Mouse (Mus musculus) CH12.LX (cell line): Measurements from ENCODE around the gene Pcdh15. TPM values are rescaled to one million over a fixed set of nuclear protein-coding genes. Genes with fewer than 3 reads are reported as not detected.

ENCODE experiments used
- DNase-seq: peaks from one replicate; pipeline ENCODE4 v3.0.0-alpha.2; 2013; ENCODE audit errors: extremely low read depth
- H3K27ac ChIP-seq: 2 replicates; pipeline ENCODE4 v1.5.1; 2012; ENCODE audit warnings: low read depth, mild to moderate bottlenecking, control low read depth, moderate library complexity; ENCODE audit not compliant: insufficient read depth
- H3K27me3 ChIP-seq: replicated peaks from 2 replicates; pipeline ENCODE3; 2012; ENCODE audit warnings: inconsistent platforms
- H3K36me3 ChIP-seq, 2 experiments: replicated peaks in 1 of 2; 2 replicates each; pipeline versions ENCODE3 to v1.6.1; 2012; ENCODE audit warnings: inconsistent platforms in 1 of 2, low read length in 1 of 2, mild to moderate bottlenecking in 1 of 2, mixed read lengths in 1 of 2, moderate library complexity in 1 of 2; ENCODE audit not compliant: control insufficient read depth in 1 of 2, insufficient read depth in 1 of 2
- H3K4me1 ChIP-seq, 2 experiments: 2 replicates each; pipeline ENCODE4 v1.6.1; 2012; ENCODE audit warnings: inconsistent platforms in 1 of 2, moderate library complexity in 1 of 2; ENCODE audit not compliant: insufficient read depth in 2 of 2, control insufficient read depth in 1 of 2
- H3K4me2 ChIP-seq: 2 replicates; pipeline ENCODE4 v1.6.1; 2012; ENCODE audit warnings: low read depth, mild to moderate bottlenecking, control low read depth; ENCODE audit not compliant: poor library complexity, insufficient read depth, severe bottlenecking
- H3K4me3 ChIP-seq, 3 experiments: fragments of 150-350 bp in 1 of 3; sonication (generic) in 1 of 3; replicated peaks in 1 of 3; 2 replicates each; pipeline versions ENCODE3 to v1.5.1; 2011 to 2012; ENCODE audit warnings: low read depth in 2 of 3, low read length in 2 of 3, mild to moderate bottlenecking in 2 of 3, moderate library complexity in 2 of 3, control low read depth in 1 of 3, improper control_type of control experiment in 1 of 3, inconsistent platforms in 1 of 3, mixed read lengths in 1 of 3; ENCODE audit not compliant: poor library complexity in 1 of 3
- H3K79me2 ChIP-seq: replicated peaks from 2 replicates; pipeline ENCODE4 v1.6.1; 2012; ENCODE audit warnings: mild to moderate bottlenecking, moderate library complexity; ENCODE audit not compliant: control insufficient read depth, poor library complexity, insufficient read depth, severe bottlenecking; ENCODE audit errors: extremely low read depth
- H3K9ac ChIP-seq: 2 replicates; pipeline ENCODE4 v1.6.1; 2012; ENCODE audit warnings: low read depth, mild to moderate bottlenecking, control low read depth, moderate library complexity; ENCODE audit not compliant: insufficient read depth
- H3K9me3 ChIP-seq: replicated peaks from 2 replicates; pipeline ENCODE3; 2012; ENCODE audit warnings: low read length, inconsistent platforms, mixed read lengths
- BHLHE40 ChIP-seq: IDR thresholded peaks from 2 replicates; pipeline ENCODE4 v1.6.1; 2011; ENCODE audit warnings: mild to moderate bottlenecking, low read depth, low read length, improper control_type of control experiment
- CHD1 ChIP-seq: IDR thresholded peaks from 2 replicates; pipeline ENCODE4 v1.6.1; 2012; ENCODE audit warnings: low read depth, low read length, improper control_type of control experiment, inconsistent platforms
- CHD2 ChIP-seq: IDR thresholded peaks from 2 replicates; pipeline ENCODE4 v1.6.1; 2011; ENCODE audit warnings: low read length, improper control_type of control experiment
- ELF1 ChIP-seq: IDR thresholded peaks from 2 replicates; pipeline ENCODE4 v1.6.1; 2014; ENCODE audit warnings: low read depth, mild to moderate bottlenecking, inconsistent platforms, low read length, improper control_type of control experiment
- EP300 ChIP-seq: IDR thresholded peaks from 2 replicates; pipeline ENCODE4 v1.6.1; 2011; ENCODE audit warnings: low read length, improper control_type of control experiment
- ETS1 ChIP-seq: conservative IDR thresholded peaks from 2 replicates; pipeline ENCODE4 v1.6.1; 2012; ENCODE audit warnings: low read depth, mild to moderate bottlenecking, inconsistent platforms, low read length, improper control_type of control experiment, moderate library complexity
- HCFC1 ChIP-seq: IDR thresholded peaks from 2 replicates; pipeline ENCODE4 v1.6.1; 2012; ENCODE audit warnings: low read depth, mild to moderate bottlenecking, inconsistent platforms, low read length, improper control_type of control experiment
- IRF4 ChIP-seq: IDR thresholded peaks from 2 replicates; pipeline ENCODE4 v1.6.1; 2014; ENCODE audit warnings: low read depth, mild to moderate bottlenecking, inconsistent platforms, low read length, improper control_type of control experiment
- JUN ChIP-seq: IDR thresholded peaks from 2 replicates; pipeline ENCODE4 v1.6.1; 2011; ENCODE audit warnings: low read depth, mild to moderate bottlenecking, low read length, improper control_type of control experiment, moderate library complexity; ENCODE audit not compliant: insufficient read depth
- JUND ChIP-seq: conservative IDR thresholded peaks from 2 replicates; pipeline ENCODE4 v1.6.1; 2011; ENCODE audit warnings: low read depth, low read length, improper control_type of control experiment
- KAT2A ChIP-seq: IDR thresholded peaks from 2 replicates; pipeline ENCODE4 v1.6.1; 2012; ENCODE audit warnings: low read length, improper control_type of control experiment, inconsistent platforms; ENCODE audit not compliant: insufficient replicate concordance
- MAFK ChIP-seq: IDR thresholded peaks from 2 replicates; pipeline ENCODE4 v1.6.1; 2011; ENCODE audit warnings: low read length, improper control_type of control experiment; ENCODE audit not compliant: insufficient replicate concordance
- MAX ChIP-seq: IDR thresholded peaks from 2 replicates; pipeline ENCODE4 v1.6.1; 2011; ENCODE audit warnings: low read length, improper control_type of control experiment
- MEF2A ChIP-seq: IDR thresholded peaks from 2 replicates; pipeline ENCODE4 v1.6.1; 2014; ENCODE audit warnings: low read depth, mild to moderate bottlenecking, inconsistent platforms, low read length, improper control_type of control experiment, borderline replicate concordance
- MXI1 ChIP-seq: IDR thresholded peaks from 2 replicates; pipeline ENCODE4 v1.6.1; 2011; ENCODE audit warnings: mild to moderate bottlenecking, low read depth, low read length, improper control_type of control experiment
- MYC ChIP-seq: IDR thresholded peaks from 2 replicates; pipeline ENCODE4 v1.6.1; 2011; ENCODE audit warnings: low read depth, mild to moderate bottlenecking, improper control_type of control experiment, low read length
- NRF1 ChIP-seq: IDR thresholded peaks from 2 replicates; pipeline ENCODE4 v1.6.1; 2014; ENCODE audit warnings: low read depth, mild to moderate bottlenecking, inconsistent platforms, low read length, improper control_type of control experiment, moderate library complexity
- PAX5 ChIP-seq: IDR thresholded peaks from 2 replicates; pipeline ENCODE4 v1.6.1; 2012; ENCODE audit warnings: low read length, inconsistent platforms, mixed read lengths
- RAD21 ChIP-seq: IDR thresholded peaks from 2 replicates; pipeline ENCODE4 v1.6.1; 2011; ENCODE audit warnings: low read depth, mild to moderate bottlenecking, low read length, improper control_type of control experiment, moderate library complexity
- TBP ChIP-seq: conservative IDR thresholded peaks from 2 replicates; pipeline ENCODE4 v1.6.1; 2011; ENCODE audit warnings: low read depth, low read length, improper control_type of control experiment
- USF2 ChIP-seq: conservative IDR thresholded peaks from 2 replicates; pipeline ENCODE4 v1.6.1; 2011; ENCODE audit warnings: low read depth, low read length, improper control_type of control experiment
- ZMIZ1 ChIP-seq: IDR thresholded peaks from 2 replicates; pipeline ENCODE4 v1.6.1; 2012; ENCODE audit warnings: low read depth, mild to moderate bottlenecking, inconsistent platforms, low read length, improper control_type of control experiment
- dilution Hi-C: fragments of 300-500 bp; cut with MboI; formaldehyde crosslinking; loops from 2 replicates; pipeline ENCODE4 v1.14.3; 2020; ENCODE audit warnings: low sequenced_read_pairs; ENCODE audit not compliant: extremely low pct_unique_long_range_greater_than_20kb, extremely low pct_ligation_motif_present
- in situ Hi-C: fragments of 300-500 bp; cut with MboI; formaldehyde crosslinking; loops from 3 replicates; pipeline ENCODE4 v1.14.3; 2019; ENCODE audit warnings: low sequenced_read_pairs, low pct_ligation_motif_present, low pct_unique_long_range_greater_than_20kb, mixed read lengths
- polyA plus RNA-seq: library from polyadenylated mRNA; unstranded; fragments of >175 nt; gene quantifications from 2 replicates; pipeline ENCODE4 v1.2.1, GENCODE M21; 2012; ENCODE audit warnings: low read depth; ENCODE audit not compliant: insufficient read length
- total RNA-seq, 2 experiments: library from RNA; depleted of rRNA; stranded (reverse); fragments of 300-350 nt in 1 of 2; fragments of >200 nt in 1 of 2; gene quantifications; 2 replicates each; pipeline ENCODE4 v1.2.3; 2012 to 2014

Gene Pcdh15
- total and polyA plus RNA-seq, 3 experiments: not detected

GRCm38 (mm10) chr10:73137985-73138384 is 38.8 kb downstream of the Pcdh15 start:
- TF ChIP-seq HCFC1 (no peak), BHLHE40 (no peak), RAD21 (no peak), MAFK (no peak), MAX (no peak), MYC (no peak), CHD1 (no peak), ETS1 (no peak), KAT2A (no peak), ZMIZ1 (no peak), MXI1 (no peak), PAX5 (no peak), JUN (no peak), EP300 (no peak), JUND (no peak), NRF1 (no peak), IRF4 (no peak)
- TF ChIP-seq, all 38 proteins: peak for 0
- no peak overlapping the region for H3K4me3 ChIP-seq
- no peaks in the 10 kb centered on the region for H3K79me2 ChIP-seq
- H3K27ac ChIP-seq: no peak overlapping the region
- in situ Hi-C loops (no loop called here), dilution Hi-C loops (no loop called here)
- H3K4me1 ChIP-seq: no peaks in the 10 kb centered on the region
- DNase-seq: no peak
- no peaks in the 10 kb centered on the region for H3K27me3 ChIP-seq
- H3K9me3 ChIP-seq: peaks cover 26% of the 10 kb centered on the region
- no peak overlapping the region for H3K4me2 ChIP-seq
- no peaks in the 10 kb centered on the region for H3K36me3 ChIP-seq
- H3K9ac ChIP-seq: no peak overlapping the region

- no peaks in the 10 kb centered on the region for H3K27me3 ChIP-seq
- in situ Hi-C loops (no loop called here), dilution Hi-C loops (no loop called here)
- H3K9ac ChIP-seq: no peak overlapping the region
- no peak for TF ChIP-seq ELF1
- no peak for TF ChIP-seq CHD2
- TF ChIP-seq MXI1: no peak
- TF ChIP-seq CHD1: no peak
- no peak for TF ChIP-seq MEF2A
- TF ChIP-seq TBP: no peak
- no peak for TF ChIP-seq USF2
- no peak for TF ChIP-seq BHLHE40
- no peak for TF ChIP-seq JUND
- no peak for TF ChIP-seq IRF4
- H3K36me3 ChIP-seq: no peaks in the 10 kb centered on the region
- H3K4me2 ChIP-seq: no peak overlapping the region
- peaks cover 17% of the 10 kb centered on the region for H3K9me3 ChIP-seq
- DNase-seq: no peak
- no peak overlapping the region for H3K4me3 ChIP-seq
- H3K79me2 ChIP-seq: no peaks in the 10 kb centered on the region
- no peak overlapping the region for H3K27ac ChIP-seq
- no peaks in the 10 kb centered on the region for H3K4me1 ChIP-seq
Measured at GRCm38 (mm10) chr10:73147543-73147942, 48.4 kb downstream of the Pcdh15 start.
